ENCODE assay signal across 9 mouse cellular contexts in the genomic region with DNA sequence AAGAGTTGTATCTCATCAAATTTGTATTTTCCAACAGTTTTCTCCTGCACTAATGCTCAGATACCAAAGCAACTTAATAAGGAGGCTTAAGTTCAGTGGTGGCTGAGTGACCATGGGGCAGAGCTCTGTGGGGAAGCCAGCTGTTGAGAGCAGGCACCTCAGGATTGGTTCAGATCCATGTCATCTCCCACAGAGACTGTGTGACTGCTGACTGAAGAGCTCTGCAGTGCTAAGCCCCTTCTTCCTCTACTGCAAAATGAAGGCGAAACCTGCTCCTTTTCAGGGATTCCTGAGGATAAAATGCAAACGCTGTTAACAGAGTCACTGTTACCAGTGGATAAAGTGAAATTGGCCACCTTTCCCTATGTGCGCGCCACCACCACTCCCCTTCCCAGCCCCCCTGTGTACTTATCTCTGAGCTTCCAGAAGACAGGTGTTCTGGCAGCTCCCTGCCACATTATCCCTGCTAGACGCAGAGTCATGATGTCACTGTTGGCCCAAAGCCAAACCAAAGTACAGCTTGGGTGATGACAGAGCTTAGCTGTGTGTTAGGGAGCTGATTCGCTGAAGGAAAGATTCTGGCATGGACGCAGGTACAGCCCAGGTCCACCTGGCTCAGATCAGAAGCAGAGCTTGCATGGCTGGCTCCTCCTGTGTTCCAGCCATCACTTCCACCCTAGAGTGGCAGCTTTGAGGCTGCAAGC.
DNase-seq lines count a peak whose midpoint lies in the region; ATAC-seq lines count a peak whose summit lies in the region.
"Had no signal": no experiment of that assay in that cellular context is flagged by ENCODE, and none has a peak within 500 bp of the region (broad histone marks: within the 10 kb centered on the region; RNA-seq: fewer than 3 reads in every experiment).

No protein-coding gene starts in this region.

- H3K36me3 ChIP-seq in forebrain, embryonic 14.5 days (ENCODE audit: control insufficient read depth, insufficient read depth, low read length), result no peaks in the 10 kb centered on the region
- no peaks in the 10 kb centered on the region for H3K36me3 ChIP-seq in limb, embryonic 13.5 days
- no peaks in the 10 kb centered on the region for H3K36me3 ChIP-seq in stomach, embryonic 16.5 days (ENCODE audit: control insufficient read depth, insufficient read depth, low read length)
- H3K36me3 ChIP-seq: stomach, embryonic 15.5 days had no signal

- H3K27ac ChIP-seq in forebrain, embryonic 14.5 days (ENCODE audit: low read depth, low read length), result no peak overlapping the region; the same call in 1 of the 2 replicates
- H3K27ac ChIP-seq in limb, embryonic 13.5 days, result no peak overlapping the region
- no peak overlapping the region for H3K27ac ChIP-seq in stomach, embryonic 16.5 days (ENCODE audit: low read length)
- H3K27ac ChIP-seq: stomach, embryonic 15.5 days had no signal

- no peak overlapping the region for H3K9ac ChIP-seq in forebrain, embryonic 14.5 days (ENCODE audit: low read length)
- no peak overlapping the region for H3K9ac ChIP-seq in limb, embryonic 13.5 days
- no peak overlapping the region for H3K9ac ChIP-seq in stomach, embryonic 16.5 days (ENCODE audit: low read length)
- H3K9ac ChIP-seq: stomach, embryonic 15.5 days had no signal

- WGBS in forebrain, embryonic 14.5 days, result 40% methylated on average over 7 of the region's 7 CpGs
- 42% methylated on average over 7 of the region's 7 CpGs for WGBS in limb, embryonic 13.5 days
- 41% methylated on average over 7 of the region's 7 CpGs for WGBS in stomach, embryonic 16.5 days

- no peaks in the 10 kb centered on the region for H3K9me3 ChIP-seq in forebrain, embryonic 14.5 days (replicated peaks; ENCODE audit: control insufficient read depth, low read length)
- H3K9me3 ChIP-seq in limb, embryonic 13.5 days, result no peaks in the 10 kb centered on the region
- H3K9me3 ChIP-seq in stomach, embryonic 16.5 days (replicated peaks; ENCODE audit: control insufficient read depth, low read length), result no peaks in the 10 kb centered on the region
- H3K9me3 ChIP-seq: stomach, embryonic 15.5 days had no signal

- no peak overlapping the region for H3K4me3 ChIP-seq in forebrain, embryonic 14.5 days (ENCODE audit: low read depth, low read length)
- no peak overlapping the region for H3K4me3 ChIP-seq in limb, embryonic 13.5 days
- H3K4me3 ChIP-seq in stomach, embryonic 16.5 days (replicated peaks; ENCODE audit: low read length), result no peak overlapping the region
- H3K4me3 ChIP-seq: stomach, embryonic 15.5 days had no signal

- ATAC-seq in forebrain, embryonic 14.5 days, result peak; percentile 77
- ATAC-seq in limb, embryonic 13.5 days (ENCODE audit: low FRiP score, low read depth), result peak; percentile 69
- ATAC-seq in stomach, embryonic 16.5 days (ENCODE audit: insufficient read depth, low FRiP score), result peak; percentile 71; the same call in 1 of the 2 replicates
- no peak for ATAC-seq in granulocyte monocyte progenitor cell, adult 5-6 weeks (replicated peaks; ENCODE audit: poor library complexity, severe bottlenecking)

- H3K4me1 ChIP-seq in forebrain, embryonic 14.5 days (ENCODE audit: control insufficient read depth, insufficient read depth, low read length), result 0 out of 2 replicates have a peak, but pooled peaks cover 6% of the 10 kb centered on the region
- H3K4me1 ChIP-seq in limb, embryonic 13.5 days, result peaks cover 21% of the 10 kb centered on the region
- H3K4me1 ChIP-seq in stomach, embryonic 16.5 days (ENCODE audit: control insufficient read depth, insufficient read depth, low read length), result 0 out of 2 replicates have a peak, but pooled peaks cover 3% of the 10 kb centered on the region

- peak overlapping the region; percentile 25; the same call in 1 of the 2 replicates for H3K4me2 ChIP-seq in forebrain, embryonic 14.5 days (ENCODE audit: low read length)
- 0 out of 2 replicates have a peak overlapping the region, but pooled peaks have one; percentile 14 for H3K4me2 ChIP-seq in limb, embryonic 13.5 days (replicated peaks)
- H3K4me2 ChIP-seq in stomach, embryonic 16.5 days (ENCODE audit: low read depth, low read length), result no peak overlapping the region
- H3K4me2 ChIP-seq: stomach, embryonic 15.5 days had no signal

- peak; percentile 41 for DNase-seq in kidney, postnatal 10 days
- no peak for DNase-seq in kidney, adult 11 months
- DNase-seq in adrenal gland, postnatal 25 days, result peak; percentile 38
- DNase-seq in forebrain, embryonic 14.5 days (ENCODE audit: low spot score), result peak; percentile 90
- DNase-seq in heart, postnatal 4 days, result peak; percentile 75

- H3K27me3 ChIP-seq in forebrain, embryonic 14.5 days (replicated peaks; ENCODE audit: control insufficient read depth, insufficient read depth, low read length), result no peaks in the 10 kb centered on the region
- no peaks in the 10 kb centered on the region for H3K27me3 ChIP-seq in limb, embryonic 13.5 days
- no peaks in the 10 kb centered on the region for H3K27me3 ChIP-seq in stomach, embryonic 16.5 days (ENCODE audit: control insufficient read depth, insufficient read depth, low read length)
- H3K27me3 ChIP-seq: stomach, embryonic 15.5 days had no signal
